Mouse (Mus musculus): ENCODE data around the gene Oxct2a.
A peak's percentile ranks its signal among the peaks of the same experiment; 100 is the strongest.
"Not testable (repeated sequence)": the region's sequence is repeated elsewhere in the genome, so short reads cannot be mapped to it uniquely, and the experiment has no call there.

Oxct2a gene

GRCm38 (mm10) chr4:123311845-123312244, 11.6 kb downstream of the Oxct2a start:
- DNase-seq (ENCODE audit: low spot score) = no peak

- DNase-seq (ENCODE audit: low spot score) = no peak
These were observed 15.1 kb downstream of the Oxct2a start for GRCm38 (mm10) chr4:123308292-123308691.

- peak; percentile 62 for DNase-seq (ENCODE audit: low spot score)
These were observed 16.4 kb downstream of the Oxct2a start for GRCm38 (mm10) chr4:123306999-123307398.

GRCm38 (mm10) chr4:123305789-123306188, 17.6 kb downstream of the Oxct2a start:
- DNase-seq (ENCODE audit: low spot score) = peak; percentile 48

- peak; percentile 38 for DNase-seq (ENCODE audit: low spot score)
These were observed 24.3 kb downstream of the Oxct2a start for GRCm38 (mm10) chr4:123298980-123299670.

- no peak for DNase-seq (ENCODE audit: low spot score)
These were observed 25.2 kb downstream of the Oxct2a start for GRCm38 (mm10) chr4:123298226-123298625.

- DNase-seq (ENCODE audit: low spot score) = no peak
These were observed 26.1 kb downstream of the Oxct2a start for GRCm38 (mm10) chr4:123297195-123297960.

- no peak for DNase-seq (ENCODE audit: low spot score)
These were observed 27.3 kb downstream of the Oxct2a start for GRCm38 (mm10) chr4:123296148-123296534.

GRCm38 (mm10) chr4:123295516-123296147, 27.8 kb downstream of the Oxct2a start:
- no peak for DNase-seq (ENCODE audit: low spot score)

GRCm38 (mm10) chr4:123295026-123295425, 28.4 kb downstream of the Oxct2a start:
- DNase-seq (ENCODE audit: low spot score) = not testable (repeated sequence)

- DNase-seq (ENCODE audit: low spot score) = no peak
These were observed 29.6 kb downstream of the Oxct2a start for GRCm38 (mm10) chr4:123293661-123294443.

GRCm38 (mm10) chr4:123292989-123293388, 30.4 kb downstream of the Oxct2a start:
- no peak for DNase-seq (ENCODE audit: low spot score)

- no peak for DNase-seq (ENCODE audit: low spot score)
These were observed 31.0 kb downstream of the Oxct2a start for GRCm38 (mm10) chr4:123292390-123292789.

GRCm38 (mm10) chr4:123289038-123289437, 34.4 kb downstream of the Oxct2a start:
- no peak for DNase-seq (ENCODE audit: low spot score)

GRCm38 (mm10) chr4:123286790-123287189, 36.6 kb downstream of the Oxct2a start:
- no peak for DNase-seq (ENCODE audit: low spot score)

- DNase-seq (ENCODE audit: low spot score) = no peak
These were observed 38.5 kb downstream of the Oxct2a start for GRCm38 (mm10) chr4:123284731-123285624.

- DNase-seq (ENCODE audit: low spot score) = peak; percentile 53
These were observed 39.8 kb downstream of the Oxct2a start for GRCm38 (mm10) chr4:123283675-123284064.

GRCm38 (mm10) chr4:123282915-123283674, 40.3 kb downstream of the Oxct2a start:
- not testable (repeated sequence) for DNase-seq (ENCODE audit: low spot score)

GRCm38 (mm10) chr4:123282500-123282899, 40.9 kb downstream of the Oxct2a start:
- DNase-seq (ENCODE audit: low spot score) = peak; percentile 93

GRCm38 (mm10) chr4:123280117-123280516, 43.3 kb downstream of the Oxct2a start:
- no peak for DNase-seq (ENCODE audit: low spot score)
